Mouse (Mus musculus) forebrain, embryonic 14.5 days (tissue): ENCODE measurements around the gene Vav1. TPM values are rescaled to one million over a fixed set of nuclear protein-coding genes. Genes with fewer than 3 reads are reported as not detected.

Experiments used
- ATAC-seq: fragments of 200-750 bp; cut with Nextera tagmentation; 2 replicates; pipeline ENCODE4 v1.8.0; 2017; ENCODE audit warnings: mild to moderate bottlenecking, moderate library complexity
- DNase-seq: peaks from one replicate; pipeline ENCODE4 v3.0.0-alpha.2; 2015; ENCODE audit warnings: low spot score
- H3K27ac ChIP-seq: fragments of 300-500 bp; sonication (generic); 2 replicates; pipeline ENCODE4 v1.5.1; 2014; ENCODE audit warnings: low read depth, mild to moderate bottlenecking, control low read depth, low read length, moderate library complexity
- H3K27me3 ChIP-seq: fragments of 300-500 bp; sonication (generic); replicated peaks from 2 replicates; pipeline ENCODE4 v1.6.1; 2014; ENCODE audit warnings: low read length, control low read depth, mixed read lengths; ENCODE audit not compliant: control insufficient read depth, insufficient read depth
- H3K36me3 ChIP-seq: fragments of 300-500 bp; sonication (generic); 2 replicates; pipeline ENCODE4 v1.6.1; 2014; ENCODE audit warnings: low read length, control low read depth; ENCODE audit not compliant: control insufficient read depth, insufficient read depth
- H3K4me1 ChIP-seq: fragments of 300-500 bp; sonication (generic); 2 replicates; pipeline ENCODE4 v1.6.1; 2014; ENCODE audit warnings: antibody characterized with exemption, low read length, control low read depth; ENCODE audit not compliant: control insufficient read depth, insufficient read depth
- H3K4me2 ChIP-seq: fragments of 300-500 bp; sonication (generic); 2 replicates; pipeline ENCODE4 v1.6.1; 2014; ENCODE audit warnings: mild to moderate bottlenecking, control low read depth, low read length
- H3K4me3 ChIP-seq: fragments of 300-500 bp; sonication (generic); 2 replicates; pipeline ENCODE4 v1.5.1; 2014; ENCODE audit warnings: low read depth, low read length, control low read depth
- H3K9ac ChIP-seq: fragments of 300-500 bp; sonication (generic); 2 replicates; pipeline ENCODE4 v1.6.1; 2014; ENCODE audit warnings: mild to moderate bottlenecking, low read length, control low read depth, moderate library complexity
- H3K9me3 ChIP-seq: fragments of 300-500 bp; sonication (generic); replicated peaks from 2 replicates; pipeline ENCODE4 v1.6.1; 2016; ENCODE audit warnings: low read length, control low read depth, mixed read lengths; ENCODE audit not compliant: control insufficient read depth
- WGBS: fragments of 180-500 bp; shearing (Covaris S2); extraction: QIAGEN DNeasy Blood & Tissue Kit; methylation state at CpG from one replicate; pipeline ENCODE4 v1.1.7; 2014; 5-methylcytosine and 5-hydroxymethylcytosine counted together
- polyA plus RNA-seq: library from polyadenylated mRNA; unstranded; fragments of >200 nt; fragmentation: Nextera tagmentation; extraction: Ambion mirVana; gene quantifications from 2 replicates; pipeline ENCODE4 v1.2.1, GENCODE M21; 2014

Vav1 gene
- polyA plus RNA-seq, 1 experiment from 2014 or later: 1.2 TPM

GRCm38 (mm10) chr17:57347017-57347416, 68.1 kb downstream of the Vav1 start:
- no peak for DNase-seq
- Histone ChIP-seq H3K27ac (no peak overlapping the region), H3K4me1 (no peaks in the 10 kb centered on the region), H3K4me3 (no peak overlapping the region), H3K9me3 (no peaks in the 10 kb centered on the region), H3K9ac (no peak overlapping the region), H3K27me3 (no peaks in the 10 kb centered on the region), H3K36me3 (no peaks in the 10 kb centered on the region), H3K4me2 (no peak overlapping the region)
- WGBS: 73% methylated on average over 6 of the region's 6 CpGs
- ATAC-seq: no peak

GRCm38 (mm10) chr17:57347781-57348180, 68.9 kb downstream of the Vav1 start:
- Histone ChIP-seq H3K9ac (no peak overlapping the region), H3K27ac (no peak overlapping the region), H3K4me2 (no peak overlapping the region), H3K4me3 (no peak overlapping the region), H3K4me1 (no peaks in the 10 kb centered on the region), H3K9me3 (no peaks in the 10 kb centered on the region), H3K27me3 (no peaks in the 10 kb centered on the region), H3K36me3 (no peaks in the 10 kb centered on the region)
- ATAC-seq: no peak
- 91% methylated on average over 2 of the region's 2 CpGs for WGBS
- no peak for DNase-seq

GRCm38 (mm10) chr17:57349067-57349466, 70.2 kb downstream of the Vav1 start:
- no peaks in the 10 kb centered on the region for H3K36me3 ChIP-seq

GRCm38 (mm10) chr17:57350212-57350611, 71.3 kb downstream of the Vav1 start:
- no peak overlapping the region for H3K4me3 ChIP-seq
- H3K4me2 ChIP-seq: no peak overlapping the region
- H3K36me3 ChIP-seq: no peaks in the 10 kb centered on the region
- H3K27ac ChIP-seq: no peak overlapping the region
- 91% methylated on average over 5 of the region's 5 CpGs for WGBS
- no peaks in the 10 kb centered on the region for H3K27me3 ChIP-seq
- no peak for DNase-seq
- H3K9ac ChIP-seq: no peak overlapping the region
- no peaks in the 10 kb centered on the region for H3K4me1 ChIP-seq
- H3K9me3 ChIP-seq: no peaks in the 10 kb centered on the region
- no peak for ATAC-seq

More at GRCm38 (mm10) chr17:57349067-57349466, 70.2 kb downstream of the Vav1 start:
- DNase-seq: no peak
- no peak for ATAC-seq
- H3K27ac ChIP-seq: no peak overlapping the region
- 69% methylated on average over 5 of the region's 5 CpGs for WGBS
- no peak overlapping the region for H3K4me3 ChIP-seq
- H3K4me2 ChIP-seq: no peak overlapping the region
- H3K9ac ChIP-seq: no peak overlapping the region
- no peaks in the 10 kb centered on the region for H3K4me1 ChIP-seq
- no peaks in the 10 kb centered on the region for H3K9me3 ChIP-seq
- no peaks in the 10 kb centered on the region for H3K27me3 ChIP-seq

- H3K27me3 ChIP-seq: no peaks in the 10 kb centered on the region
- no peak for ATAC-seq
- H3K36me3 ChIP-seq: no peaks in the 10 kb centered on the region
- H3K27ac ChIP-seq: no peak overlapping the region
- no peaks in the 10 kb centered on the region for H3K9me3 ChIP-seq
- 93% methylated on average over 9 of the region's 9 CpGs for WGBS
- no peaks in the 10 kb centered on the region for H3K4me1 ChIP-seq
- DNase-seq: no peak
- no peak overlapping the region for H3K9ac ChIP-seq
- no peak overlapping the region for H3K4me2 ChIP-seq
- H3K4me3 ChIP-seq: no peak overlapping the region
Measured at GRCm38 (mm10) chr17:57351107-57351506, 72.2 kb downstream of the Vav1 start.

- Histone ChIP-seq H3K9ac (no peak within 1 kb of the TSS), H3K4me1 (no peaks in the 10 kb centered on the region), H3K9me3 (no peaks in the 10 kb centered on the region), H3K36me3 (no peaks in the 10 kb centered on the region), H3K4me3 (no peak within 1 kb of the TSS), H3K4me2 (no peak within 1 kb of the TSS), H3K27ac (no peak within 1 kb of the TSS), H3K27me3 (no peaks in the 10 kb centered on the region)
- DNase-seq (no peak), ATAC-seq (no peak)
- WGBS: 6% methylated on average over 1 of the region's 1 CpGs
Measured at GRCm38 (mm10) chr17:57358441-57358840, 79.5 kb downstream of the Vav1 start, which contains the start of gene Adgre1. Gene Adgre1 (plus strand): TSS chr17:57358691.

GRCm38 (mm10) chr17:57359485-57360241, 80.8 kb downstream of the Vav1 start:
- Histone ChIP-seq H3K4me1 (no peaks in the 10 kb centered on the region), H3K27ac (no peak overlapping the region), H3K4me3 (no peak overlapping the region), H3K9me3 (no peaks in the 10 kb centered on the region), H3K9ac (no peak overlapping the region), H3K4me2 (no peak overlapping the region), H3K36me3 (no peaks in the 10 kb centered on the region), H3K27me3 (no peaks in the 10 kb centered on the region)
- WGBS: 88% methylated on average over 11 of the region's 11 CpGs
- DNase-seq: no peak
- ATAC-seq: no peak

Other genes starting within 250 kb of the Vav1 start
- 24.6 and 26.0 TPM in 2 replicates for gene Khsrp, start 247.6 kb upstream of the Vav1 start, polyA plus RNA-seq
- not detected in 2 replicates for gene Slc25a41, start 237.4 kb upstream of the Vav1 start, polyA plus RNA-seq
- gene Crb3, start 220.0 kb upstream of the Vav1 start, polyA plus RNA-seq: 1.9 and 2.0 TPM in 2 replicates
- gene Slc25a23, start 219.2 kb upstream of the Vav1 start, polyA plus RNA-seq: 25.7 and 27.2 TPM in 2 replicates
- 3.6 and 4.1 TPM in 2 replicates for gene Dennd1c, start 200.6 kb upstream of the Vav1 start, polyA plus RNA-seq
- gene Tubb4a, start 191.3 kb upstream of the Vav1 start, polyA plus RNA-seq: 229 and 249 TPM in 2 replicates
- 6.7 and 7.7 TPM in 2 replicates for gene Tnfsf9, start 173.8 kb upstream of the Vav1 start, polyA plus RNA-seq
- 0.27 and 0.50 TPM in 2 replicates for gene Cd70, start 129.3 kb upstream of the Vav1 start, polyA plus RNA-seq
- not detected in 2 replicates for gene Tnfsf14, start 84.9 kb upstream of the Vav1 start, polyA plus RNA-seq
- 0.71 and 0.90 TPM in 2 replicates for gene C3, start 51.0 kb upstream of the Vav1 start, polyA plus RNA-seq
- gene Gpr108, start 30.7 kb upstream of the Vav1 start, polyA plus RNA-seq: 19.3 and 19.6 TPM in 2 replicates
- 10.4 and 11.8 TPM in 2 replicates for gene Trip10, start 29.6 kb upstream of the Vav1 start, polyA plus RNA-seq
- 3.8 and 5.3 TPM in 2 replicates for gene Adgre1, start 79.6 kb downstream of the Vav1 start, polyA plus RNA-seq